Mouse (Mus musculus) neural tube, embryonic 13.5 days (tissue): ENCODE results near the gene Pld3. TPM values are rescaled to one million over a fixed set of nuclear protein-coding genes. Genes with fewer than 3 reads are reported as not detected.
"Not testable (repeated sequence)": the region's sequence is repeated elsewhere in the genome, so short reads cannot be mapped to it uniquely, and the experiment has no call there.

Source experiments
- ATAC-seq: fragments of 200-750 bp; cut with Nextera tagmentation; 2 replicates; pipeline ENCODE4 v1.8.0; 2017; ENCODE audit warnings: low read depth, mild to moderate bottlenecking, moderate TSS enrichment, moderate library complexity
- H3K27ac ChIP-seq: fragments of 300-500 bp; sonication (generic); replicated peaks from 2 replicates; pipeline ENCODE4 v1.5.1; 2015; ENCODE audit warnings: moderate library complexity, mild to moderate bottlenecking, inconsistent platforms
- H3K27me3 ChIP-seq: fragments of 300-500 bp; sonication (generic); 2 replicates; pipeline ENCODE4 v1.6.1; 2015; ENCODE audit warnings: mild to moderate bottlenecking, inconsistent platforms
- H3K36me3 ChIP-seq: fragments of 300-500 bp; sonication (generic); 2 replicates; pipeline ENCODE4 v1.6.1; 2015; ENCODE audit warnings: mild to moderate bottlenecking, inconsistent platforms
- H3K4me1 ChIP-seq: fragments of 300-500 bp; sonication (generic); replicated peaks from 2 replicates; pipeline ENCODE4 v1.6.1; 2015; ENCODE audit warnings: inconsistent platforms
- H3K4me2 ChIP-seq: fragments of 300-500 bp; sonication (generic); 2 replicates; pipeline ENCODE4 v1.6.1; 2015; ENCODE audit warnings: inconsistent platforms, mild to moderate bottlenecking, moderate library complexity
- H3K4me3 ChIP-seq: fragments of 300-500 bp; sonication (generic); 2 replicates; pipeline ENCODE4 v1.5.1; 2015; ENCODE audit warnings: mild to moderate bottlenecking, inconsistent platforms
- H3K9ac ChIP-seq: fragments of 300-500 bp; sonication (generic); 2 replicates; pipeline ENCODE4 v1.6.1; 2015; ENCODE audit warnings: moderate library complexity, mild to moderate bottlenecking, inconsistent platforms
- H3K9me3 ChIP-seq: fragments of 300-500 bp; sonication (generic); 2 replicates; pipeline ENCODE4 v1.6.1; 2016; ENCODE audit warnings: inconsistent platforms
- WGBS: fragments of 180-500 bp; shearing (Covaris S2); methylation state at CpG from one replicate; pipeline ENCODE4 v1.1.7; 2015; 5-methylcytosine and 5-hydroxymethylcytosine counted together
- polyA plus RNA-seq: library from polyadenylated mRNA; unstranded; fragments of >200 nt; fragmentation: Nextera tagmentation; extraction: Ambion mirVana; gene quantifications from 2 replicates; pipeline ENCODE4 v1.2.1, GENCODE M21; 2015

Gene Pld3
- polyA plus RNA-seq, 1 experiment from 2014 or later = 128 TPM

GRCm38 (mm10) chr7:27510809-27511208 is 42.2 kb downstream of the Pld3 start:
- Histone ChIP-seq H3K4me3 (no peak overlapping the region), H3K4me2 (no peak overlapping the region)
- 82% methylated on average over 2 of the region's 2 CpGs for WGBS

GRCm38 (mm10) chr7:27508648-27509005 is 44.4 kb downstream of the Pld3 start:
- H3K9ac ChIP-seq = no peak overlapping the region
- H3K9me3 ChIP-seq = no peaks in the 10 kb centered on the region
- ATAC-seq = peak; percentile 37
- peak overlapping the region; percentile 60 for H3K4me2 ChIP-seq
- no peaks in the 10 kb centered on the region for H3K27me3 ChIP-seq
- no peaks in the 10 kb centered on the region for H3K36me3 ChIP-seq
- peaks cover 15% of the 10 kb centered on the region for H3K4me1 ChIP-seq
- peak overlapping the region; percentile 54; the same call in 1 of the 2 replicates for H3K4me3 ChIP-seq
- 29% methylated on average over 6 of the region's 6 CpGs for WGBS
- H3K27ac ChIP-seq = peak overlapping the region; percentile 95; the same call in 1 of the 2 replicates

More at GRCm38 (mm10) chr7:27510809-27511208, 42.2 kb downstream of the Pld3 start:
- H3K9ac ChIP-seq = no peak overlapping the region
- no peaks in the 10 kb centered on the region for H3K27me3 ChIP-seq
- H3K27ac ChIP-seq = no peak overlapping the region
- no peaks in the 10 kb centered on the region for H3K9me3 ChIP-seq
- no peak for ATAC-seq
- no peaks in the 10 kb centered on the region for H3K36me3 ChIP-seq
- peaks cover 15% of the 10 kb centered on the region for H3K4me1 ChIP-seq

- under 1% methylated on average over 54 of the region's 54 CpGs for WGBS
- H3K4me2 ChIP-seq = peak overlapping the region; percentile 60
- no peaks in the 10 kb centered on the region for H3K36me3 ChIP-seq
- peak overlapping the region; percentile 77 for H3K9ac ChIP-seq
- H3K4me1 ChIP-seq = peaks cover 15% of the 10 kb centered on the region
- no peaks in the 10 kb centered on the region for H3K9me3 ChIP-seq
- peak overlapping the region; percentile 95 for H3K27ac ChIP-seq
- peak overlapping the region; percentile 54 for H3K4me3 ChIP-seq
- H3K27me3 ChIP-seq = no peaks in the 10 kb centered on the region
- ATAC-seq = peak; percentile 91
Observed at GRCm38 (mm10) chr7:27507711-27508647, 45.0 kb downstream of the Pld3 start.

- H3K4me2 ChIP-seq = peak overlapping the region; percentile 60
- H3K36me3 ChIP-seq = no peaks in the 10 kb centered on the region
- ATAC-seq = no peak
- H3K27me3 ChIP-seq = no peaks in the 10 kb centered on the region
- 39% methylated on average over 9 of the region's 9 CpGs for WGBS
- no peaks in the 10 kb centered on the region for H3K9me3 ChIP-seq
- H3K4me3 ChIP-seq = peak overlapping the region; percentile 54
- peaks cover 15% of the 10 kb centered on the region for H3K4me1 ChIP-seq
- peak overlapping the region; percentile 77; the same call in 1 of the 2 replicates for H3K9ac ChIP-seq
- peak overlapping the region; percentile 95 for H3K27ac ChIP-seq
Observed at GRCm38 (mm10) chr7:27506765-27507370, 46.1 kb downstream of the Pld3 start.

GRCm38 (mm10) chr7:27501620-27502019 is 51.4 kb downstream of the Pld3 start:
- WGBS = 69% methylated on average over 4 of the region's 4 CpGs
- H3K27ac ChIP-seq = no peak overlapping the region
- ATAC-seq = no peak
- H3K4me2 ChIP-seq = no peak overlapping the region
- no peaks in the 10 kb centered on the region for H3K27me3 ChIP-seq
- H3K4me1 ChIP-seq = peaks cover 3% of the 10 kb centered on the region; the same call in 1 of the 2 replicates
- no peaks in the 10 kb centered on the region for H3K9me3 ChIP-seq
- H3K9ac ChIP-seq = no peak overlapping the region
- H3K36me3 ChIP-seq = no peaks in the 10 kb centered on the region
- no peak overlapping the region for H3K4me3 ChIP-seq

- ATAC-seq = no peak
- Histone ChIP-seq H3K27me3 (no peaks in the 10 kb centered on the region), H3K4me1 (no peaks in the 10 kb centered on the region), H3K27ac (no peak within 1 kb of the TSS), H3K4me2 (no peak within 1 kb of the TSS), H3K4me3 (no peak within 1 kb of the TSS), H3K9ac (no peak within 1 kb of the TSS), H3K36me3 (no peaks in the 10 kb centered on the region), H3K9me3 (no peaks in the 10 kb centered on the region)
- 47% methylated on average over 3 of the region's 3 CpGs for WGBS
Observed at GRCm38 (mm10) chr7:27499036-27499435, 54.0 kb downstream of the Pld3 start, which contains the start of gene Prx. Gene Prx, plus strand, starts transcription at chr7:27499324.

GRCm38 (mm10) chr7:27494659-27495367 is 58.2 kb downstream of the Pld3 start:
- H3K9ac ChIP-seq, H3K36me3 ChIP-seq, H3K4me2 ChIP-seq, H3K27me3 ChIP-seq, H3K27ac ChIP-seq, H3K9me3 ChIP-seq, H3K4me1 ChIP-seq, ATAC-seq, H3K4me3 ChIP-seq: not testable (repeated sequence)
- WGBS = 87% methylated on average over 9 of the region's 9 CpGs

- WGBS = 81% methylated on average over 5 of the region's 5 CpGs
- no peak overlapping the region for H3K4me3 ChIP-seq
- H3K4me2 ChIP-seq = no peak overlapping the region
- H3K27ac ChIP-seq = no peak overlapping the region
- 0 out of 2 replicates have a peak, but pooled peaks cover 4% of the 10 kb centered on the region for H3K27me3 ChIP-seq
- no peak for ATAC-seq
- no peaks in the 10 kb centered on the region for H3K36me3 ChIP-seq
- H3K9me3 ChIP-seq = no peaks in the 10 kb centered on the region
- peaks cover 9% of the 10 kb centered on the region for H3K4me1 ChIP-seq
- no peak overlapping the region for H3K9ac ChIP-seq
Observed at GRCm38 (mm10) chr7:27493450-27493849, 59.6 kb downstream of the Pld3 start.

GRCm38 (mm10) chr7:27493022-27493421 is 60.0 kb downstream of the Pld3 start:
- H3K9ac ChIP-seq = no peak overlapping the region
- no peak for ATAC-seq
- 0 out of 2 replicates have a peak, but pooled peaks cover 4% of the 10 kb centered on the region for H3K27me3 ChIP-seq
- H3K36me3 ChIP-seq = no peaks in the 10 kb centered on the region
- H3K27ac ChIP-seq = no peak overlapping the region
- no peaks in the 10 kb centered on the region for H3K9me3 ChIP-seq
- H3K4me1 ChIP-seq = peaks cover 13% of the 10 kb centered on the region
- no peak overlapping the region for H3K4me2 ChIP-seq
- no peak overlapping the region for H3K4me3 ChIP-seq
- WGBS = 73% methylated on average over 3 of the region's 3 CpGs

- Histone ChIP-seq H3K27me3 (0 out of 2 replicates have a peak, but pooled peaks cover 4% of the 10 kb centered on the region), H3K4me2 (no peak overlapping the region), H3K9ac (peak overlapping the region; percentile 17; the same call in 1 of the 2 replicates), H3K4me1 (peaks cover 20% of the 10 kb centered on the region), H3K4me3 (no peak overlapping the region), H3K36me3 (no peaks in the 10 kb centered on the region), H3K27ac (no peak overlapping the region), H3K9me3 (no peaks in the 10 kb centered on the region)
- WGBS = 74% methylated on average over 7 of the region's 7 CpGs
- no peak for ATAC-seq
Observed at GRCm38 (mm10) chr7:27491856-27492255, 61.2 kb downstream of the Pld3 start.

GRCm38 (mm10) chr7:27490543-27491329 is 62.3 kb downstream of the Pld3 start:
- peak overlapping the region; percentile 64 for H3K27ac ChIP-seq
- peak overlapping the region; percentile 67 for H3K9ac ChIP-seq
- H3K4me1 ChIP-seq = peaks cover 24% of the 10 kb centered on the region
- peak overlapping the region; percentile 30 for H3K4me3 ChIP-seq
- WGBS = under 1% methylated on average over 32 of the region's 33 CpGs
- 0 out of 2 replicates have a peak, but pooled peaks cover 4% of the 10 kb centered on the region for H3K27me3 ChIP-seq
- H3K36me3 ChIP-seq = no peaks in the 10 kb centered on the region
- ATAC-seq = no peak
- no peaks in the 10 kb centered on the region for H3K9me3 ChIP-seq
- peak overlapping the region; percentile 54 for H3K4me2 ChIP-seq
